Mouse (Mus musculus) bone marrow macrophage, adult 2 months (primary cell): ENCODE results near the gene Grb2.

Experiments
- CTCF ChIP-seq: IDR thresholded peaks from 2 replicates; pipeline ENCODE4 v1.5.1; 2012; ENCODE audit warnings: low read depth, mild to moderate bottlenecking, low read length, moderate library complexity
- POLR2A ChIP-seq: IDR thresholded peaks from 2 replicates; pipeline ENCODE4 v1.6.1; 2012; ENCODE audit warnings: mild to moderate bottlenecking, low read depth, low read length, borderline replicate concordance

DNA sequence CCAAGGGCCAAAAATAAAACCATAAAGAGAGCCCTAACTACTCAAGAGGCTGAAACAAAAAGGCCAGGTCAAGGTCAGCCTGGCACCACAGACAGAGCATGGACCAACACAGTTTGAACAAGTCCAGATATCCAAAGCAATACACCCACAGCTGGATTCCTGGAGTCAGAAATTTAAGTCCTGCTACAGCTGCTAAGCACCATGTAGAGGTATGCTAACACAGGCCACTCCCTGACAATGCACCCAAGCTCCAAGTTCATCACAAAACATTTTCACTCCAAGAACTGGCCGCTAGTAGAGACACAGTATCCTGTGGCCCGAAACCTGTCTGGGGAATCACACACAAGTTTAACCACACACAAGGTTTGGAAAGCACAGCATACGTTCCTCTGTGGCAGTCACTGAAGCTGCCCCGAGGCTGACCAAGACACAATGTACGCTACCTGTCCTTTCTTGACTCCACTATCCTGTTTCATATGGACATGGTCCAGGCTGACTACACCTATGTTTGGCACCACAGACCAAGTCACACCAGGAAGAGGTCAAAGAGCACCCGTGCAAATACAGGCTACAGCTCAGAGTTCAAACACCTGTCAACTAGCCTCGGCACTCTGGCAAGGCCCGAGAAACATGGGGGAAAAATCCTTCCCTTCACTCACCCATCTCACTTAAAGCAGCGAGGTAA is 28.7 kb downstream of the Grb2 start:
- no peak for TF ChIP-seq CTCF
- no peak for TF ChIP-seq POLR2A
